Mouse (Mus musculus) lung, postnatal 0 days (tissue): Measurements from ENCODE around the gene Ahctf1.

Experiments used
- CTCF ChIP-seq: IDR thresholded peaks from 2 replicates; pipeline ENCODE4 v1.5.1; 2016; ENCODE audit warnings: antibody characterized with exemption, mild to moderate bottlenecking
- EP300 ChIP-seq: IDR thresholded peaks from 2 replicates; pipeline ENCODE4 v1.6.1; 2016; ENCODE audit warnings: antibody characterized with exemption, mild to moderate bottlenecking, control low read depth

GRCm38 (mm10) chr1:179713367-179713766 lies 90.1 kb downstream of the Ahctf1 start:
- TF ChIP-seq CTCF (no peak), EP300 (no peak)
